ENCODE assay signal across 7 mouse cellular contexts in the genomic region with DNA sequence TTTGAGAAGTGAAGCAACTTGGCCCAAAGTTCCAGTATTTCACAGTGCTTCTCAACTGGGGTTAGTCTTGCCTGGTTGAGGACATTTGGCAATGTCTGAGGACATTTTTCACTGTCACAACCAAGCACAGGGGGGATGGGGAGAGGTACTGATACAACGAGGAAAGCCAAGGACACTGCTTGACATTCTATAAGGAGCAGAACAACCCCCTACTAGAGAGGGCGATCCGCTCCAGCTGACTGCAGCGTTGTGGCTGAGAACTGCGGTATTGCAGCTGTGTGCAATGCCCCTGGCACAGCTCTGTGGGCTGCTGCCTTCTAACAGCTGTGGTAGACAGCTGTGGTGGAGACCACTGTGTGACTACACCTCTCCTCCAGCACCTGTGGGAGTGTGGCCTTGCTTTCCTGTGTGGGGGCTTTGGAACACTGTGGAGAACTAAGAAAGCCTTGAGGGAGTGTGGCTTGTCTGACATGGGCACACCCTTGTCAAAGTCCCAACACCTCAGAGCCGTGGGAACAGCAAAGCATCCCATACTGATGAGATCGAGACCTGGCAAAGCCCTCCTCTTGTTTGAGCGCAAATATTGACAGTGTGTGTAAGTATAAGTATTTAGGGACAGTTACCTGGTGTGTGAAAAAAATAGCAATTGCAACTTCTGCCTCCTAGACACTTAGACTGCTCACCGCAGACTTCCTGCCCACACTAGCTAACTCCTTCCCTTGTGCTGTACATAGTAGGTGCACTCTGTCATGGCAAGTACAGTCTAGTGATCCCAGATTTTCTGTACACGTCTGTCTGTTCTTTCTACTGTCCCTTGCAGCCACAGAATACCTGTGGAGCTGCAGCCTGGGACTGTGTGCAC.
A peak's percentile ranks its signal among the peaks of the same experiment; 100 is the strongest.
DNase-seq lines count a peak whose midpoint lies in the region; ATAC-seq and TF ChIP-seq lines count a peak whose summit lies in the region.

No protein-coding gene starts in this region.

- no peaks in the 10 kb centered on the region for H3K9me3 ChIP-seq in limb, embryonic 12.5 days
- H3K9me3 ChIP-seq in limb, embryonic 10.5 days (replicated peaks) = no peaks in the 10 kb centered on the region
- no peaks in the 10 kb centered on the region for H3K9me3 ChIP-seq in forebrain, embryonic 16.5 days (ENCODE audit: control insufficient read depth, low read length)
- H3K9me3 ChIP-seq in lung, embryonic 14.5 days (ENCODE audit: low read depth, low read length) = no peaks in the 10 kb centered on the region

- peak; percentile 42; the same call in 1 of the 2 replicates for ATAC-seq in limb, embryonic 12.5 days (ENCODE audit: insufficient number of reproducible peaks, insufficient read depth, low FRiP score, low TSS enrichment, low read depth)
- peak; percentile 48 for ATAC-seq in forebrain, embryonic 16.5 days
- peak; percentile 84 for ATAC-seq in lung, embryonic 14.5 days (ENCODE audit: insufficient read depth)

- no peak for TF ChIP-seq CTCF in lung, embryonic 14.5 days (IDR thresholded peaks at IDR 0.05; ENCODE audit: low read depth)

- H3K27ac ChIP-seq in limb, embryonic 12.5 days = no peak overlapping the region
- H3K27ac ChIP-seq in limb, embryonic 10.5 days = no peak overlapping the region
- H3K27ac ChIP-seq in forebrain, embryonic 16.5 days (ENCODE audit: low read length) = no peak overlapping the region
- no peak overlapping the region for H3K27ac ChIP-seq in lung, embryonic 14.5 days (ENCODE audit: low read depth)

- H3K4me3 ChIP-seq in limb, embryonic 12.5 days (replicated peaks) = no peak overlapping the region
- H3K4me3 ChIP-seq in limb, embryonic 10.5 days = no peak overlapping the region
- H3K4me3 ChIP-seq in forebrain, embryonic 16.5 days (replicated peaks; ENCODE audit: low read length) = no peak overlapping the region
- no peak overlapping the region for H3K4me3 ChIP-seq in lung, embryonic 14.5 days (ENCODE audit: low read depth, low read length)

- H3K9ac ChIP-seq in limb, embryonic 12.5 days (replicated peaks) = no peak overlapping the region
- H3K9ac ChIP-seq in forebrain, embryonic 16.5 days (replicated peaks; ENCODE audit: low read depth, low read length) = no peak overlapping the region
- no peak overlapping the region for H3K9ac ChIP-seq in lung, embryonic 14.5 days

- H3K4me2 ChIP-seq in limb, embryonic 12.5 days = no peak overlapping the region
- no peak overlapping the region for H3K4me2 ChIP-seq in forebrain, embryonic 16.5 days (ENCODE audit: low read length)
- no peak overlapping the region for H3K4me2 ChIP-seq in lung, embryonic 14.5 days

- no peaks in the 10 kb centered on the region for H3K4me1 ChIP-seq in limb, embryonic 12.5 days (replicated peaks)
- no peaks in the 10 kb centered on the region for H3K4me1 ChIP-seq in limb, embryonic 10.5 days
- H3K4me1 ChIP-seq in forebrain, embryonic 16.5 days (replicated peaks; ENCODE audit: control insufficient read depth, insufficient read depth, low read length) = peaks cover 10% of the 10 kb centered on the region
- peaks cover 5% of the 10 kb centered on the region; the same call in 1 of the 2 replicates for H3K4me1 ChIP-seq in lung, embryonic 14.5 days (ENCODE audit: insufficient read depth)

- DNase-seq in limb, embryonic 10.5 days (ENCODE audit: low spot score) = no peak
- peak; percentile 54 for DNase-seq in lung, embryonic 14.5 days
- peak; percentile 32 to 47 for DNase-seq in spleen, postnatal 14 days (ENCODE audit: low spot score in 2 of 2)
- DNase-seq in urinary bladder, adult 18-20 months (ENCODE audit: low spot score in 2 of 2) = no peak
- DNase-seq in MN1 (ENCODE audit: low spot score) = no peak

- no peaks in the 10 kb centered on the region for H3K36me3 ChIP-seq in limb, embryonic 12.5 days
- H3K36me3 ChIP-seq in limb, embryonic 10.5 days = no peaks in the 10 kb centered on the region
- no peaks in the 10 kb centered on the region for H3K36me3 ChIP-seq in forebrain, embryonic 16.5 days (ENCODE audit: control insufficient read depth, insufficient read depth)
- no peaks in the 10 kb centered on the region for H3K36me3 ChIP-seq in lung, embryonic 14.5 days (ENCODE audit: insufficient read depth)

- no peaks in the 10 kb centered on the region for H3K27me3 ChIP-seq in limb, embryonic 12.5 days
- H3K27me3 ChIP-seq in limb, embryonic 10.5 days (ENCODE audit: low read depth, poor library complexity, severe bottlenecking) = no peaks in the 10 kb centered on the region
- H3K27me3 ChIP-seq in forebrain, embryonic 16.5 days (replicated peaks; ENCODE audit: control insufficient read depth, insufficient read depth, low read length) = no peaks in the 10 kb centered on the region
- H3K27me3 ChIP-seq in lung, embryonic 14.5 days (ENCODE audit: insufficient read depth, low read length) = no peaks in the 10 kb centered on the region

- WGBS in limb, embryonic 12.5 days = 77% methylated on average over 10 of the region's 10 CpGs
- 84% methylated on average over 10 of the region's 10 CpGs for WGBS in limb, embryonic 10.5 days
- WGBS in forebrain, embryonic 16.5 days = 83% methylated on average over 10 of the region's 10 CpGs
- WGBS in lung, embryonic 14.5 days = 52% methylated on average over 10 of the region's 10 CpGs

Comparison
In these comparisons a context has a peak if more than half of its experiments do, and no peak if none do; other contexts are left out.
1. DNase-seq: peak in lung, embryonic 14.5 days (single experiment) and spleen, postnatal 14 days (2 of 2); none in limb, embryonic 10.5 days (single experiment), urinary bladder, adult 18-20 months (0 of 2) and MN1 (single experiment).
2. Peak in every context shown above with its lines, with median percentiles within 50 percentile points of each other: ATAC-seq.